Mouse (Mus musculus) adrenal gland, postnatal 36 days (tissue): Measurements from ENCODE around the gene Dnttip1. TPM values are rescaled to one million over a fixed set of nuclear protein-coding genes. Genes with fewer than 3 reads are reported as not detected.

Source experiments
- DNase-seq, 2 experiments: peaks; one replicate each; pipeline ENCODE4 v3.0.0; 2021; ENCODE audit warnings: mixed read lengths in 1 of 2
- total RNA-seq, 2 experiments: library from RNA; stranded (reverse); gene quantifications; 2 replicates each; pipeline ENCODE4 v1.2.3; 2021

Gene Dnttip1
- total RNA-seq, 2 experiments from 2014 or later = 39.8 to 44.2 TPM

GRCm38 (mm10) chr2:164804533-164805331 lies 58.9 kb downstream of the Dnttip1 start, which contains the start of the genes Acot8 and Zswim3:
Gene Acot8 (minus strand): TSS chr2:164804882.
Gene Zswim3 (plus strand): TSS chr2:164805098.
- peak; percentile 95 to 96 for DNase-seq

DNA sequence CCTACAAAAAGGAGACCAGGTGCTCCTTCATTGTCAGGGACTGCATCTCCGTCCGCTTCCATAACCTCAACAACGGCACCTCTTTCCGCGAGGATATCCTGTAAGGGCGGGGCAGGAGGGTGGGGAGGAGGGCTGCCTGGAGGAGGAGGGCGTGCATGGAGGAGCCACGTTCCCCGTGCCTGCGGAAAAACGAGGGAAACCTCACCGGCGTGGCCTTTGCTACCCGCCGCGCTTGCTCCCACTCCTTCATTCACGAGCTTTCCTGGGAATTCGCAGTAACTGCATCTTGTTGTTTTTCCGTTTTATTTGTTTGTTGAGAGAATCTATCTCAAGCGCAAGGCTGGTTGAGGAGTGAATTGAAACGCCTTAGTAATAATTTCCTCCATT lies 59.5 kb downstream of the Dnttip1 start:
- peak in 1 of 2 experiments; percentile 60 for DNase-seq

- no peak for DNase-seq
Measured at GRCm38 (mm10) chr2:164806614-164807013, 60.8 kb downstream of the Dnttip1 start.

DNA sequence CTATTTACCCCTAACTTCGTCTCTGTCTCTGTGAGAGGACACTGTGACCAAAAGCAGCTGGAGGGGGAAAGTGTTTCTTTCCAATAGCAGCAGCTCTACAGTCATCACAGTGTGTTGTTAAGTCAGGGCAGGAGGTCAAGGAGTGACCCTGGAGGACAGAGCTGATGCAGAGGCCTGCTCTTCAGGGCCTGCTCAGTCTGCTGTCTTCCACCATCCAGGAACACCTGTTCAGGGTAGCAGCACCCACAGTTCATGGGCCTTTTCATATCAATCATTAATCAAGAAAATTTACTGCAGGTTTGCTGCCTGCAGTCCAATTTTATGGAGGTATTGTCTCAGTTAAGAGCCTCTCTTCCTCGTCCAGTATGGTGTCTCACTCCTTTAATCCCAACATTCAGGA lies 67.8 kb downstream of the Dnttip1 start:
- DNase-seq = no peak

- DNase-seq = no peak
Measured at GRCm38 (mm10) chr2:164815348-164815747, 69.6 kb downstream of the Dnttip1 start.

DNA sequence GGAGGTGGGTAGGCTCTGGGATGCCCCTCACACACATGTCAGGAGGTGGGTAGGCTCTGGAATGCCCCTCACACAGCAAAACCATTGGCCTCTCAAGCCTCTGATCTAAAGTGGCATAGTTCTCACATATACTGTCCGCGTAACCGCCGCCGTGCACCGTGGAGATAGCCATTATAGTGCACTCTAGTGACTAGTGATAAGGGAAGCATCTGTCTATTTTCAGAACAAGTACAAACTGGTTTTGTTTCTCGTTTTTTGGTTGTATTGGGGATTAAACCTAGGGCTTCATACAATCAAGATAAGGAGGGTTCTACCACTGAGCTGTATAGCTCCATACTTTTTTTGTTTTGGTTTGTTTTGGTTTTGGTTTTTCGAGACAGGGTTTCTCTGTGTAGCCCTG lies 70.0 kb downstream of the Dnttip1 start:
- DNase-seq = no peak

DNA sequence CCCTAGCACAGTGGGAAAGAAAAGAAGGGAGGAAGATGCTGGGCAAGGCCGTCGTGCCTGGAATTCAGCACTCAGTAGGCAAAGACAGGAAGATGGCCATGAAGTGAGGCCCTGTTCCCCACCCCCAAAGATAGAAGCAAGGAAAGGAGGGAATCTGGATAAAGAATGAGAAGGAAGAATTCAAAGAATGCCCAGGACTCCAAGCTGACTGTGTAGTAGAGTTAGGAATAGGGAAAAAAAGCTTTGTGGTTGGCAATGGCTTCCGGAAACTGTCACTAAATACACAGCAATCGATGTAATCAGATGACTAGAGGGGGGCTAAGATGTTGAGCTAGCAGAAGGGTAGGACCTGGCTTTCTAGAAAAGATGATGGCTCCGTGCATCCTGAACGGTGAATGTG lies 71.4 kb downstream of the Dnttip1 start:
- DNase-seq = no peak

DNA sequence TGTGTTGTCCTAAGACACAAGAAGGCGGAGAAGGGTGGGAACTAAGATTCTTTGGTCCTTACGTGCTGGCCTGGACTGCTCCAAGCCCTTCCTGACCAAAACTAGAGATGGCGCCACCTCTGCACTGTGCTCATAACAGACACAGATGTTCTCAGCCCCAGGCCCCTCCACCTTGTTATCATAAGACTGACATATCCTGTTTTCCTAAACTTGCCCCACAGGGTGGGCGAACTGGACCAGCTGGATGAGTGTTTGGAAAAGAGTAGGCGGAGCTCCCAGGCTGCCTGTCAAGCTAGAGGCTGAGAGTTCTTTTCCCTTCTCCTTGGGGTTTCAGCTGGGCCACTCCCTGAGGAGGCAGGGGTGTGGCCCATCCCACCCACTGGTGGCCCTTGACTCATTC lies 71.9 kb downstream of the Dnttip1 start:
- no peak for DNase-seq

Other genes with a start within 250 kb of the Dnttip1 start
- gene Pigt, start 248.5 kb upstream of the Dnttip1 start, total RNA-seq = 10 to 100 TPM; 74.0 to 98.3 TPM
- not detected for gene Wfdc2, start 183.6 kb upstream of the Dnttip1 start, total RNA-seq
- not detected for gene Spint3, start 172.5 kb upstream of the Dnttip1 start, total RNA-seq
- gene Wfdc6a, start 160.5 kb upstream of the Dnttip1 start, total RNA-seq = under 1 TPM in 1 of 2 experiments, not detected in 1; 0.40 TPM
- gene Eppin, start 152.4 kb upstream of the Dnttip1 start, total RNA-seq = not detected
- gene Wfdc6b, start 132.5 kb upstream of the Dnttip1 start, total RNA-seq = not detected
- not detected for gene Wfdc8, start 132.4 kb upstream of the Dnttip1 start, total RNA-seq
- not detected for gene Wfdc16, start 107.2 kb upstream of the Dnttip1 start, total RNA-seq
- gene Wfdc10, start 89.9 kb upstream of the Dnttip1 start, total RNA-seq = not detected
- gene Wfdc9, start 89.4 kb upstream of the Dnttip1 start, total RNA-seq = not detected
- not detected for gene Wfdc11, start 71.9 kb upstream of the Dnttip1 start, total RNA-seq
- not detected for gene Wfdc13, start 60.9 kb upstream of the Dnttip1 start, total RNA-seq
- not detected for gene Spint4, start 47.5 kb upstream of the Dnttip1 start, total RNA-seq
- gene Spint5, start 30.7 kb upstream of the Dnttip1 start, total RNA-seq = not detected
- under 1 TPM; 0.26 to 0.36 TPM for gene Wfdc3, start 52 bp upstream of the Dnttip1 start, total RNA-seq
- gene Ube2c, start 23.9 kb downstream of the Dnttip1 start, total RNA-seq = 10 to 100 TPM in 1 of 2 experiments, 1 to 10 TPM in 1; 7.0 to 10.4 TPM
- gene Tnnc2, start 34.0 kb downstream of the Dnttip1 start, total RNA-seq = under 1 TPM in 1 of 2 experiments, not detected in 1; 0.53 TPM
- 10 to 100 TPM; 29.2 to 35.3 TPM for gene Snx21, start 39.8 kb downstream of the Dnttip1 start, total RNA-seq
- gene Acot8, start 58.9 kb downstream of the Dnttip1 start, total RNA-seq = 10 to 100 TPM; 31.5 to 33.6 TPM
- 1 to 10 TPM; 4.0 to 4.7 TPM for gene Zswim3, start 59.1 kb downstream of the Dnttip1 start, total RNA-seq
- 10 to 100 TPM in 1 of 2 experiments, 1 to 10 TPM in 1; 9.3 to 10.2 TPM for gene Zswim1, start 76.7 kb downstream of the Dnttip1 start, total RNA-seq
- not detected for gene Spata25, start 82.6 kb downstream of the Dnttip1 start, total RNA-seq
- gene Ctsa, start 86.9 kb downstream of the Dnttip1 start, total RNA-seq = 100 to 1,000 TPM; 105 to 112 TPM
- gene Neurl2, start 87.5 kb downstream of the Dnttip1 start, total RNA-seq = 1 to 10 TPM; 2.1 to 2.5 TPM
- gene Pltp, start 111.7 kb downstream of the Dnttip1 start, total RNA-seq = 10 to 100 TPM; 21.1 to 34.7 TPM
- 10 to 100 TPM; 45.4 to 53.9 TPM for gene Pcif1, start 133.3 kb downstream of the Dnttip1 start, total RNA-seq
- gene Zfp335, start 165.8 kb downstream of the Dnttip1 start, total RNA-seq = 10 to 100 TPM; 14.8 to 18.3 TPM
- under 1 TPM; 0.56 to 0.60 TPM for gene Mmp9, start 194.8 kb downstream of the Dnttip1 start, total RNA-seq
- 1 to 10 TPM; 4.3 to 7.9 TPM for gene Slc12a5, start 214.8 kb downstream of the Dnttip1 start, total RNA-seq